Mouse (Mus musculus): Measurements from ENCODE around the gene Masp1. TPM values are rescaled to one million over a fixed set of nuclear protein-coding genes. Genes with fewer than 3 reads are reported as not detected.
A peak's percentile ranks its signal among the peaks of the same experiment; 100 is the strongest.

Gene Masp1
- total RNA-seq (2012; rRNA removed), result 0.63 and 2.8 TPM in 2 replicates

- H3K9ac ChIP-seq (ENCODE audit: insufficient read depth, low read depth, low read length, poor library complexity, severe bottlenecking), result no peak within 1 kb of the TSS
- H3K4me1 ChIP-seq (ENCODE audit: control insufficient read depth in 2 of 2, insufficient read depth in 2 of 2, low read length in 2 of 2, poor library complexity in 1 of 2), result no peaks in the 10 kb centered on the region
- H3K9me3 ChIP-seq (ENCODE audit: control insufficient read depth, insufficient read depth, low read depth, low read length), result no peaks in the 10 kb centered on the region
- no peak within 1 kb of the TSS for H3K27ac ChIP-seq (ENCODE audit: insufficient read depth, low read depth, low read length, poor library complexity, severe bottlenecking)
- no peak for TF ChIP-seq ZNF384 (IDR thresholded peaks at IDR 0.05; ENCODE audit: low read depth, low read length)
- no peak for TF ChIP-seq CHD2 (IDR thresholded peaks at IDR 0.05; ENCODE audit: low read depth, low read length)
- TF ChIP-seq HCFC1 (IDR thresholded peaks at IDR 0.05; ENCODE audit: borderline replicate concordance, insufficient read depth, low read length), result no peak
- no peak for TF ChIP-seq MAFK (IDR thresholded peaks at IDR 0.05; ENCODE audit: insufficient read depth, low read depth, low read length)
- TF ChIP-seq ZC3H11A (IDR thresholded peaks at IDR 0.05; ENCODE audit: borderline replicate concordance, low read depth, low read length), result no peak
- H3K36me3 ChIP-seq (ENCODE audit: control insufficient read depth, insufficient read depth, low read length, poor library complexity, severe bottlenecking), result no peaks in the 10 kb centered on the region
- DNase-seq (ENCODE audit: low read depth, low spot score), result no peak
- peak within 1 kb of the TSS in 1 of 2 experiments; percentile 42; a peak in 1 of 4 replicates for H3K4me3 ChIP-seq (ENCODE audit: insufficient read depth in 1 of 2, low read depth in 1 of 2, low read length in 2 of 2, poor library complexity in 1 of 2, severe bottlenecking in 1 of 2)
- in situ Hi-C loops (cut with MboI; ENCODE audit: low sequenced_read_pairs in 2 of 2, unreplicated experiment in 2 of 2), result no loop called here
These were observed at the start of gene Masp1, which contains the start of gene Rtp4 for GRCm38 (mm10) chr16:23520235-23520871. TSS of gene Masp1 (minus strand) at chr16:23520815. TSS of gene Rtp4 (plus strand) at chr16:23520291.

DNA sequence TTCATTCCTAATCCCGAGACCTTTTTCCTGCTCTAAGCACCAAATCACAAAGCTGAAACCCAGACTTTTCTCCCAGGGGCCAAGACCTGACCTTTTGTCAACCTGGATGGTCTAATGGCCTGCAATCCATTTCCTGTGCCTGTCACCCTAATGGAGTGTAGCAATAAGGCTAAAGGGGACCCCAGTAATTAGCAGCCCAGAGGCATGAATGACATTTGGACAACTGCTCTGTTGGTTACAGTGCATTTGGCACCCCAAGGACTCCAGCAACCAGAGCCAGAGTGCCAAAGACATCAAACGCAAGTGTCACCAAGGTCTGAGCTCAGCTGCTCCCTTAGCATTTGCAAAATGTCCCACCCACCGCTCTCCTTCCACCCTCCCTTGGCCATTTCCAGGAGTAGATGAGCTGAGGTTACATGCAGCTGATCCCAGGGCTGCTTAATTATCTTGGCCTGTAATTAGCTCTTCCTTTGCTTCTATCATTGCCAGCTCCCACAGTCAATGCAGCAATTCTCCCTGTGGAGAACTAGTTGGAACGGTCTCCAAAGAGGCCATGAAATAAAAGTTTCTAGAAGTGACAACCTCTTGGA lies 47.8 kb upstream of the Masp1 start:
- in situ Hi-C loops (cut with MboI; ENCODE audit: low sequenced_read_pairs in 2 of 2, unreplicated experiment in 2 of 2), result no loop called here
- Histone ChIP-seq H3K9ac (ENCODE audit: insufficient read depth, low read depth, low read length, poor library complexity, severe bottlenecking) (no peak overlapping the region), H3K36me3 (ENCODE audit: control insufficient read depth, insufficient read depth, low read length, poor library complexity, severe bottlenecking) (no peaks in the 10 kb centered on the region), H3K4me3 (ENCODE audit: insufficient read depth in 1 of 2, low read depth in 1 of 2, low read length in 2 of 2, poor library complexity in 1 of 2, severe bottlenecking in 1 of 2) (no peak overlapping the region), H3K9me3 (ENCODE audit: control insufficient read depth, insufficient read depth, low read depth, low read length) (no peaks in the 10 kb centered on the region), H3K4me1 (ENCODE audit: control insufficient read depth in 2 of 2, insufficient read depth in 2 of 2, low read length in 2 of 2, poor library complexity in 1 of 2) (no peaks in the 10 kb centered on the region), H3K27ac (ENCODE audit: insufficient read depth, low read depth, low read length, poor library complexity, severe bottlenecking) (no peak overlapping the region)
- TF ChIP-seq ZC3H11A (IDR thresholded peaks at IDR 0.05; ENCODE audit: borderline replicate concordance, low read depth, low read length), result no peak
- TF ChIP-seq CHD2 (IDR thresholded peaks at IDR 0.05; ENCODE audit: low read depth, low read length), result no peak
- TF ChIP-seq MAFK (IDR thresholded peaks at IDR 0.05; ENCODE audit: insufficient read depth, low read depth, low read length), result no peak
- no peak for TF ChIP-seq HCFC1 (IDR thresholded peaks at IDR 0.05; ENCODE audit: borderline replicate concordance, insufficient read depth, low read length)
- TF ChIP-seq ZNF384 (IDR thresholded peaks at IDR 0.05; ENCODE audit: low read depth, low read length), result no peak
- DNase-seq (ENCODE audit: low read depth, low spot score), result no peak

DNA sequence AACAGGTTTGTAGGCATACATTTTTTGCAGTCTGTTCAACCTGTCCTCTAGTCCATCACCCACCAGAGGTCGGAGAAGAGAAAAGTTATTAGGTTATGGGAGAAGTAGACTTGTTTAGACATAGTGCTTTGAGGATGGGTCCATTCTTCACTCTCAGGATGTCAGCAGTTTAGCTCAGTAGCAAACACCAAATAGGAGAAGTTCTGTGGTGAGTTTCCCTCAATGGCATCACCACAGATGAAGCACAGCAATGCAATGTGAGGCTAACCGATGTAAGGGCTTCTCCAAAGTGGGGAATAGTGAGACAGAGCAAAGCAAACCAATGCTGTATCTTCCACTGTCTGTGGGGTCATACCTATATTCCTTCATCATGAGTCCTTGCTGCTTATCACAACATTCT lies 37.1 kb upstream of the Masp1 start:
- no peaks in the 10 kb centered on the region for H3K36me3 ChIP-seq (ENCODE audit: control insufficient read depth, insufficient read depth, low read length, poor library complexity, severe bottlenecking)
- no peak overlapping the region for H3K4me3 ChIP-seq (ENCODE audit: insufficient read depth in 1 of 2, low read depth in 1 of 2, low read length in 2 of 2, poor library complexity in 1 of 2, severe bottlenecking in 1 of 2)
- no peak for DNase-seq (ENCODE audit: low read depth, low spot score)
- no peaks in the 10 kb centered on the region for H3K4me1 ChIP-seq (ENCODE audit: control insufficient read depth in 2 of 2, insufficient read depth in 2 of 2, low read length in 2 of 2, poor library complexity in 1 of 2)
- H3K9me3 ChIP-seq (ENCODE audit: control insufficient read depth, insufficient read depth, low read depth, low read length), result no peaks in the 10 kb centered on the region
- H3K27ac ChIP-seq (ENCODE audit: insufficient read depth, low read depth, low read length, poor library complexity, severe bottlenecking), result no peak overlapping the region
- TF ChIP-seq CHD2 (IDR thresholded peaks at IDR 0.05; ENCODE audit: low read depth, low read length), result no peak
- TF ChIP-seq HCFC1 (IDR thresholded peaks at IDR 0.05; ENCODE audit: borderline replicate concordance, insufficient read depth, low read length), result no peak
- TF ChIP-seq MAFK (IDR thresholded peaks at IDR 0.05; ENCODE audit: insufficient read depth, low read depth, low read length), result no peak
- TF ChIP-seq ZNF384 (IDR thresholded peaks at IDR 0.05; ENCODE audit: low read depth, low read length), result no peak
- TF ChIP-seq ZC3H11A (IDR thresholded peaks at IDR 0.05; ENCODE audit: borderline replicate concordance, low read depth, low read length), result no peak
- in situ Hi-C loops (cut with MboI; ENCODE audit: low sequenced_read_pairs in 2 of 2, unreplicated experiment in 2 of 2), result no loop called here
- H3K9ac ChIP-seq (ENCODE audit: insufficient read depth, low read depth, low read length, poor library complexity, severe bottlenecking), result no peak overlapping the region

DNA sequence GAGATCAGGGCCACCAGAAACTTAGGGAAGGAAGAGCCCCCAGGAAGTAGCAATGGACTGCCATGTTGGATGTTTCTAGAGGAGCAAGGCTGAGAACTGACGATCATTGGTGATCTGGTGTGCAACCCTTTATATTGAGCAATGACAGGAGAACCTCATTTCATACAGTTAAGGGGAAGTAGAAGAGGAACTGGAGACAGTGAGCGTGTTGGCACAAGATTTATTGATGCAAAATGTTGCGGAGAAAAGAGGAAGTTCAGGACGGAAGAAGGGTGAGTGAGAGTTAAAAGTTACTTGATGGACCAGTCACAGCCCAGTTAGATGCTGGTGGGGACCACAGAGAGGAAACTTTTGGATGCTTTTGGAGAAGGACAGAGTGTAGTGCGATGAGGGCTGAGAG lies 36.6 kb upstream of the Masp1 start:
- in situ Hi-C loops (cut with MboI; ENCODE audit: low sequenced_read_pairs in 2 of 2, unreplicated experiment in 2 of 2), result no loop called here
- Histone ChIP-seq H3K27ac (ENCODE audit: insufficient read depth, low read depth, low read length, poor library complexity, severe bottlenecking) (no peak overlapping the region), H3K36me3 (ENCODE audit: control insufficient read depth, insufficient read depth, low read length, poor library complexity, severe bottlenecking) (no peaks in the 10 kb centered on the region), H3K4me1 (ENCODE audit: control insufficient read depth in 2 of 2, insufficient read depth in 2 of 2, low read length in 2 of 2, poor library complexity in 1 of 2) (no peaks in the 10 kb centered on the region), H3K9ac (ENCODE audit: insufficient read depth, low read depth, low read length, poor library complexity, severe bottlenecking) (no peak overlapping the region), H3K9me3 (ENCODE audit: control insufficient read depth, insufficient read depth, low read depth, low read length) (no peaks in the 10 kb centered on the region), H3K4me3 (ENCODE audit: insufficient read depth in 1 of 2, low read depth in 1 of 2, low read length in 2 of 2, poor library complexity in 1 of 2, severe bottlenecking in 1 of 2) (no peak overlapping the region)
- DNase-seq (ENCODE audit: low read depth, low spot score), result no peak
- TF ChIP-seq ZNF384 (IDR thresholded peaks at IDR 0.05; ENCODE audit: low read depth, low read length) (no peak), ZC3H11A (IDR thresholded peaks at IDR 0.05; ENCODE audit: borderline replicate concordance, low read depth, low read length) (no peak), CHD2 (IDR thresholded peaks at IDR 0.05; ENCODE audit: low read depth, low read length) (no peak), MAFK (IDR thresholded peaks at IDR 0.05; ENCODE audit: insufficient read depth, low read depth, low read length) (no peak), HCFC1 (IDR thresholded peaks at IDR 0.05; ENCODE audit: borderline replicate concordance, insufficient read depth, low read length) (no peak)
